Mouse (Mus musculus) limb, embryonic 10.5 days (tissue): ENCODE data around the gene Rnf126. TPM values are rescaled to one million over a fixed set of nuclear protein-coding genes. Genes with fewer than 3 reads are reported as not detected.
A peak's percentile ranks its signal among the peaks of the same experiment; 100 is the strongest.

Experiments used
- DNase-seq: peaks from one replicate; pipeline ENCODE4 v3.0.0-alpha.2; 2017; ENCODE audit warnings: low spot score
- H3K27ac ChIP-seq: fragments of 300-500 bp; sonication (generic); 2 replicates; pipeline ENCODE4 v1.5.1; 2016; ENCODE audit warnings: mild to moderate bottlenecking
- H3K27me3 ChIP-seq: fragments of 300-500 bp; sonication (generic); 2 replicates; pipeline ENCODE4 v1.6.1; 2016; ENCODE audit warnings: low read depth, mild to moderate bottlenecking; ENCODE audit not compliant: poor library complexity, severe bottlenecking
- H3K36me3 ChIP-seq: fragments of 300-500 bp; sonication (generic); 2 replicates; pipeline ENCODE4 v1.6.1; 2016; ENCODE audit warnings: mild to moderate bottlenecking, moderate library complexity
- H3K4me1 ChIP-seq: fragments of 300-500 bp; sonication (generic); 2 replicates; pipeline ENCODE4 v1.6.1; 2016
- H3K4me3 ChIP-seq: fragments of 300-500 bp; sonication (generic); 2 replicates; pipeline ENCODE4 v1.5.1; 2016; ENCODE audit warnings: mild to moderate bottlenecking, moderate library complexity
- H3K9me3 ChIP-seq: fragments of 300-500 bp; sonication (generic); replicated peaks from 2 replicates; pipeline ENCODE4 v1.6.1; 2016; ENCODE audit warnings: mild to moderate bottlenecking
- WGBS: fragments of 180-500 bp; shearing (Covaris S2); methylation state at CpG from one replicate; pipeline ENCODE4 v1.1.7; 2016; 5-methylcytosine and 5-hydroxymethylcytosine counted together
- polyA plus RNA-seq: library from polyadenylated mRNA; unstranded; fragments of >200 nt; fragmentation: Nextera tagmentation; extraction: Ambion mirVana; gene quantifications from 2 replicates; pipeline ENCODE4 v1.2.1, GENCODE M21; 2016

The Rnf126 gene
- polyA plus RNA-seq, 1 experiment from 2014 or later, result 141 TPM

- H3K27me3 ChIP-seq, result no peaks in the 10 kb centered on the region
- H3K4me3 ChIP-seq, result no peak overlapping the region; the same call in 1 of the 2 replicates
- DNase-seq, result no peak
- WGBS, result 24% methylated on average over 3 of the region's 3 CpGs
- H3K36me3 ChIP-seq, result peaks cover 30% of the 10 kb centered on the region
- H3K4me1 ChIP-seq, result peaks cover 76% of the 10 kb centered on the region
- H3K27ac ChIP-seq, result peak overlapping the region; percentile 77
- no peaks in the 10 kb centered on the region for H3K9me3 ChIP-seq
These were observed 35.1 kb upstream of the Rnf126 start for GRCm38 (mm10) chr10:79801837-79802236.

GRCm38 (mm10) chr10:79800508-79800907 is 33.8 kb upstream of the Rnf126 start:
- 89% methylated on average over 11 of the region's 11 CpGs for WGBS
- no peak for DNase-seq
- peaks cover 33% of the 10 kb centered on the region for H3K36me3 ChIP-seq
- H3K4me3 ChIP-seq, result no peak overlapping the region
- no peaks in the 10 kb centered on the region for H3K27me3 ChIP-seq
- peaks cover 66% of the 10 kb centered on the region for H3K4me1 ChIP-seq
- 0 out of 2 replicates have a peak overlapping the region, but pooled peaks have one; percentile 25 for H3K27ac ChIP-seq
- no peaks in the 10 kb centered on the region for H3K9me3 ChIP-seq

GRCm38 (mm10) chr10:79798289-79798928 is 31.7 kb upstream of the Rnf126 start:
- 90% methylated on average over 12 of the region's 12 CpGs for WGBS
- Histone ChIP-seq H3K36me3 (peaks cover 30% of the 10 kb centered on the region), H3K4me1 (peaks cover 62% of the 10 kb centered on the region), H3K27ac (no peak overlapping the region), H3K9me3 (no peaks in the 10 kb centered on the region), H3K4me3 (no peak overlapping the region), H3K27me3 (no peaks in the 10 kb centered on the region)
- DNase-seq, result no peak

GRCm38 (mm10) chr10:79797326-79797725 is 30.6 kb upstream of the Rnf126 start:
- peak overlapping the region; percentile 5; the same call in 1 of the 2 replicates for H3K27ac ChIP-seq
- no peak for DNase-seq

GRCm38 (mm10) chr10:79795905-79796304 is 29.2 kb upstream of the Rnf126 start:
- Histone ChIP-seq H3K4me3 (no peak overlapping the region), H3K4me1 (peaks cover 43% of the 10 kb centered on the region), H3K9me3 (no peaks in the 10 kb centered on the region), H3K27me3 (no peaks in the 10 kb centered on the region), H3K36me3 (peaks cover 29% of the 10 kb centered on the region), H3K27ac (no peak overlapping the region)
- no peak for DNase-seq
- 96% methylated on average over 3 of the region's 3 CpGs for WGBS

More at GRCm38 (mm10) chr10:79797326-79797725, 30.6 kb upstream of the Rnf126 start:
- 29% methylated on average over 15 of the region's 15 CpGs for WGBS
- Histone ChIP-seq H3K4me1 (peaks cover 56% of the 10 kb centered on the region), H3K4me3 (peak overlapping the region; percentile 3; the same call in 1 of the 2 replicates), H3K36me3 (peaks cover 30% of the 10 kb centered on the region), H3K27me3 (no peaks in the 10 kb centered on the region), H3K9me3 (no peaks in the 10 kb centered on the region)

- Histone ChIP-seq H3K4me1 (peaks cover 38% of the 10 kb centered on the region), H3K27me3 (no peaks in the 10 kb centered on the region), H3K9me3 (no peaks in the 10 kb centered on the region), H3K36me3 (peaks cover 15% of the 10 kb centered on the region), H3K27ac (peak overlapping the region; percentile 96), H3K4me3 (peak overlapping the region; percentile 92)
- 8% methylated on average over 10 of the region's 10 CpGs for WGBS
- DNase-seq, result peak; percentile 65
These were observed 27.8 kb upstream of the Rnf126 start for GRCm38 (mm10) chr10:79794491-79794931.

GRCm38 (mm10) chr10:79793738-79794490 is 27.2 kb upstream of the Rnf126 start:
- Histone ChIP-seq H3K36me3 (peaks cover 11% of the 10 kb centered on the region), H3K4me1 (peaks cover 38% of the 10 kb centered on the region)

GRCm38 (mm10) chr10:79793051-79793737 is 26.4 kb upstream of the Rnf126 start, which contains the start of gene Palm:
Palm (plus strand) TSS chr10:79793572.
- peaks cover 11% of the 10 kb centered on the region for H3K36me3 ChIP-seq
- H3K4me3 ChIP-seq, result peak within 1 kb of the TSS; percentile 92
- peaks cover 37% of the 10 kb centered on the region for H3K4me1 ChIP-seq
- no peaks in the 10 kb centered on the region for H3K9me3 ChIP-seq
- 6% methylated on average over 50 of the region's 51 CpGs for WGBS
- peak within 1 kb of the TSS; percentile 96 for H3K27ac ChIP-seq
- no peaks in the 10 kb centered on the region; the same call in 1 of the 2 replicates for H3K27me3 ChIP-seq
- DNase-seq, result peak; percentile 88

More at GRCm38 (mm10) chr10:79793738-79794490, 27.2 kb upstream of the Rnf126 start:
- H3K4me3 ChIP-seq, result peak overlapping the region; percentile 92
- peak overlapping the region; percentile 96 for H3K27ac ChIP-seq
- H3K9me3 ChIP-seq, result no peaks in the 10 kb centered on the region
- 1% methylated on average over 38 of the region's 38 CpGs for WGBS
- H3K27me3 ChIP-seq, result no peaks in the 10 kb centered on the region; the same call in 1 of the 2 replicates
- peak; percentile 68 for DNase-seq

- Histone ChIP-seq H3K27me3 (no peaks in the 10 kb centered on the region; the same call in 1 of the 2 replicates), H3K4me3 (0 out of 2 replicates have a peak overlapping the region, but pooled peaks have one; percentile 92), H3K27ac (peak overlapping the region; percentile 96; the same call in 1 of the 2 replicates), H3K9me3 (no peaks in the 10 kb centered on the region), H3K36me3 (peaks cover 6% of the 10 kb centered on the region), H3K4me1 (peaks cover 32% of the 10 kb centered on the region)
- 79% methylated on average over 5 of the region's 5 CpGs for WGBS
- no peak for DNase-seq
These were observed 25.7 kb upstream of the Rnf126 start for GRCm38 (mm10) chr10:79792339-79793040.

- H3K36me3 ChIP-seq, result peaks cover 3% of the 10 kb centered on the region
- no peak for DNase-seq
- no peak within 1 kb of the TSS for H3K27ac ChIP-seq
- H3K9me3 ChIP-seq, result no peaks in the 10 kb centered on the region
- H3K4me1 ChIP-seq, result peaks cover 21% of the 10 kb centered on the region
- H3K27me3 ChIP-seq, result no peaks in the 10 kb centered on the region; the same call in 1 of the 2 replicates
- no peak within 1 kb of the TSS for H3K4me3 ChIP-seq
- WGBS, result 83% methylated on average over 4 of the region's 4 CpGs
These were observed 24.1 kb upstream of the Rnf126 start, which contains the start of gene Prss57 for GRCm38 (mm10) chr10:79790861-79791260. Prss57 (minus strand) TSS chr10:79790961.

- no peaks in the 10 kb centered on the region for H3K36me3 ChIP-seq
- DNase-seq, result no peak
- WGBS, result 62% methylated on average over 2 of the region's 2 CpGs
- no peak overlapping the region for H3K27ac ChIP-seq
- H3K9me3 ChIP-seq, result no peaks in the 10 kb centered on the region
- peaks cover 14% of the 10 kb centered on the region for H3K4me1 ChIP-seq
- peaks cover 7% of the 10 kb centered on the region for H3K27me3 ChIP-seq
- no peak overlapping the region for H3K4me3 ChIP-seq
These were observed 22.8 kb upstream of the Rnf126 start for GRCm38 (mm10) chr10:79789581-79789980.
